Mouse (Mus musculus) megakaryocyte, embryonic 14.5 days (primary cell): ENCODE measurements around the gene Ccdc43.

Source experiments
- FLI1 ChIP-seq: IDR thresholded peaks from 2 replicates; pipeline ENCODE4 v1.6.1; 2012; ENCODE audit warnings: low read length, inconsistent platforms, mixed read lengths
- GATA1 ChIP-seq: IDR thresholded peaks from 3 replicates; pipeline ENCODE4 v1.6.1; 2012; ENCODE audit warnings: mixed read lengths, low read length, inconsistent platforms, borderline replicate concordance

DNA sequence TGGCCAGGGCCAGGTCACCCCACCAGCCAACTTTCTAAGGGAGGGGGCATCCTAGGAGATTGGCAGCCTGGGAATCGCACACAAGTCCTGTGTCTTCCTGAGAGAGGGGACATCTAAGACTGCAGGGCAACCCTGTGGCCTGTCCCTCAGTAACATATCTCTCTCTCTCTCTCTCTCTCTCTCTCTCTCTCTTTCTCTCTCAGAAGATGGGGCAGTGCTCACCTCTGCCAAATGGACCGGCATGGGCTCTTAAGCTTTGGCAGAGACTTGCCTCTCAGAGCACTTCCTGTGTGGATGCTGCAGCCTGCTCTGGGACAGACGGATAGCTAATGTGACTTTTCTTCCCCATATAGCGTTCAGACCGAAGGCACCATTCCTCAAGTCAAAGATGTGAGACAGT is 45.3 kb upstream of the Ccdc43 start:
- TF ChIP-seq GATA1 (no peak), FLI1 (no peak)
